Mouse (Mus musculus): ENCODE data around the gene Flywch2. TPM values are rescaled to one million over a fixed set of nuclear protein-coding genes. Genes with fewer than 3 reads are reported as not detected.

The Flywch2 gene
- polyA plus RNA-seq, 1 experiment from 2014 or later = 57.7 TPM

- Histone ChIP-seq H3K9me3 (no peaks in the 10 kb centered on the region), H3K4me1 (peaks cover 21% of the 10 kb centered on the region), H3K27me3 (peaks cover 62% of the 10 kb centered on the region), H3K36me3 (peaks cover 6% of the 10 kb centered on the region), H3K27ac (no peak overlapping the region), H3K9ac (no peak overlapping the region), H3K4me3 (no peak overlapping the region), H3K4me2 (replicated peaks) (no peak overlapping the region)
- no peak for ATAC-seq (ENCODE audit: insufficient number of reproducible peaks, insufficient read depth, low FRiP score, low TSS enrichment)
- WGBS = 77% methylated on average over 3 of the region's 3 CpGs
These were observed 39.1 kb downstream of the Flywch2 start for GRCm38 (mm10) chr17:23746767-23747166.

GRCm38 (mm10) chr17:23746311-23746710 is 39.6 kb downstream of the Flywch2 start:
- Histone ChIP-seq H3K27me3 (peaks cover 66% of the 10 kb centered on the region), H3K4me1 (peaks cover 21% of the 10 kb centered on the region), H3K4me2 (replicated peaks) (peak overlapping the region; percentile 55), H3K4me3 (peak overlapping the region; percentile 36; the same call in 1 of the 2 replicates), H3K9ac (0 out of 2 replicates have a peak overlapping the region, but pooled peaks have one; percentile 24), H3K36me3 (peaks cover 2% of the 10 kb centered on the region; the same call in 1 of the 2 replicates), H3K9me3 (no peaks in the 10 kb centered on the region), H3K27ac (no peak overlapping the region)
- no peak for ATAC-seq (ENCODE audit: insufficient number of reproducible peaks, insufficient read depth, low FRiP score, low TSS enrichment)
- 2% methylated on average over 12 of the region's 12 CpGs for WGBS

- H3K9ac ChIP-seq = peak within 1 kb of the TSS; percentile 29
- H3K4me2 ChIP-seq (replicated peaks) = peak within 1 kb of the TSS; percentile 55
- ATAC-seq (ENCODE audit: insufficient number of reproducible peaks, insufficient read depth, low FRiP score, low TSS enrichment) = no peak
- H3K27me3 ChIP-seq = peaks cover 74% of the 10 kb centered on the region
- under 1% methylated on average over 44 of the region's 45 CpGs for WGBS
- H3K9me3 ChIP-seq = no peaks in the 10 kb centered on the region
- peaks cover 21% of the 10 kb centered on the region for H3K4me1 ChIP-seq
- peak within 1 kb of the TSS; percentile 36 for H3K4me3 ChIP-seq
- no peaks in the 10 kb centered on the region for H3K36me3 ChIP-seq
- H3K27ac ChIP-seq = 0 out of 2 replicates have a peak within 1 kb of the TSS, but pooled peaks have one; percentile 11
These were observed 40.3 kb downstream of the Flywch2 start, which contains the start of gene Kremen2 for GRCm38 (mm10) chr17:23745301-23746251. Kremen2 (minus strand) TSS chr17:23745833.

- Histone ChIP-seq H3K4me1 (peaks cover 21% of the 10 kb centered on the region), H3K4me2 (replicated peaks) (peak overlapping the region; percentile 55), H3K4me3 (peak overlapping the region; percentile 36), H3K27ac (no peak overlapping the region), H3K9me3 (no peaks in the 10 kb centered on the region), H3K27me3 (peaks cover 76% of the 10 kb centered on the region), H3K9ac (peak overlapping the region; percentile 29; the same call in 1 of the 2 replicates), H3K36me3 (no peaks in the 10 kb centered on the region)
- 2% methylated on average over 14 of the region's 14 CpGs for WGBS
- ATAC-seq (ENCODE audit: insufficient number of reproducible peaks, insufficient read depth, low FRiP score, low TSS enrichment) = no peak
These were observed 41.2 kb downstream of the Flywch2 start for GRCm38 (mm10) chr17:23744651-23745050.

- no peak for ATAC-seq (ENCODE audit: insufficient number of reproducible peaks, insufficient read depth, low FRiP score, low TSS enrichment)
- peaks cover 27% of the 10 kb centered on the region for H3K4me1 ChIP-seq
- WGBS = 17% methylated on average over 8 of the region's 8 CpGs
- peaks cover 82% of the 10 kb centered on the region for H3K27me3 ChIP-seq
- no peaks in the 10 kb centered on the region for H3K9me3 ChIP-seq
- H3K4me2 ChIP-seq (replicated peaks) = peak overlapping the region; percentile 55; the same call in 1 of the 2 replicates
- H3K4me3 ChIP-seq = peak overlapping the region; percentile 36; the same call in 1 of the 2 replicates
- H3K9ac ChIP-seq = no peak overlapping the region
- H3K27ac ChIP-seq = no peak overlapping the region
- H3K36me3 ChIP-seq = no peaks in the 10 kb centered on the region
These were observed 41.8 kb downstream of the Flywch2 start for GRCm38 (mm10) chr17:23744076-23744475.

DNA sequence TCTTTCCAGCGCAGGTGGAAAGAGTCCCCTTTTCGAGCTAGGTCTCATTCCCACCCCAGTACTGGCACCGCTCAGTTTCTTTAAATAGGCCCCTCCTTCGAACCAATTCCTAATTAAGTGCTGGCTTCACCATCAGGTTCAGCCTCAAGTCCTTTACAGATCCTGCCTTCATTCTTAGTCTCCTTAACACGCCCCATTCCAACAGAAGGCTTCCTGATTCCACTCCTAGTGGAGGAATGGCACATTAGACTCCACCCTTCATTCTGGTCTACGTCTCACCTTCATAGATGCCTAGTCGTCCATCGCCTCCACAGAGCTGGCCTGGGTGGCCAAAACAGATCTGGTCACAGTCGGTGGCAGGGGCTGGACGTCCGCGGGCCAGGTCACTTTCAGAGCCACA is 42.9 kb downstream of the Flywch2 start:
- Histone ChIP-seq H3K4me2 (replicated peaks) (peak overlapping the region; percentile 38; the same call in 1 of the 2 replicates), H3K4me1 (peaks cover 31% of the 10 kb centered on the region), H3K36me3 (no peaks in the 10 kb centered on the region), H3K4me3 (peak overlapping the region; percentile 24), H3K9me3 (no peaks in the 10 kb centered on the region), H3K27ac (no peak overlapping the region), H3K27me3 (peaks cover 91% of the 10 kb centered on the region), H3K9ac (no peak overlapping the region)
- no peak for ATAC-seq (ENCODE audit: insufficient number of reproducible peaks, insufficient read depth, low FRiP score, low TSS enrichment)
- WGBS = 57% methylated on average over 12 of the region's 12 CpGs

GRCm38 (mm10) chr17:23742210-23742793 is 43.6 kb downstream of the Flywch2 start:
- WGBS = 9% methylated on average over 44 of the region's 44 CpGs
- H3K4me1 ChIP-seq = peaks cover 31% of the 10 kb centered on the region
- H3K4me2 ChIP-seq (replicated peaks) = peak overlapping the region; percentile 38

GRCm38 (mm10) chr17:23741359-23742209 is 44.3 kb downstream of the Flywch2 start:
- H3K4me2 ChIP-seq (replicated peaks) = peak overlapping the region; percentile 38; the same call in 1 of the 2 replicates
- H3K9ac ChIP-seq = no peak overlapping the region
- peaks cover 5% of the 10 kb centered on the region; the same call in 1 of the 2 replicates for H3K36me3 ChIP-seq
- H3K27ac ChIP-seq = no peak overlapping the region
- H3K4me3 ChIP-seq = peak overlapping the region; percentile 24; the same call in 1 of the 2 replicates
- 44% methylated on average over 38 of the region's 38 CpGs for WGBS
- H3K9me3 ChIP-seq = no peaks in the 10 kb centered on the region
- H3K4me1 ChIP-seq = peaks cover 31% of the 10 kb centered on the region
- no peak for ATAC-seq (ENCODE audit: insufficient number of reproducible peaks, insufficient read depth, low FRiP score, low TSS enrichment)
- peaks cover 89% of the 10 kb centered on the region for H3K27me3 ChIP-seq

More at GRCm38 (mm10) chr17:23742210-23742793, 43.6 kb downstream of the Flywch2 start:
- Histone ChIP-seq H3K36me3 (no peaks in the 10 kb centered on the region; the same call in 1 of the 2 replicates), H3K9ac (no peak overlapping the region), H3K27me3 (peaks cover 91% of the 10 kb centered on the region), H3K9me3 (no peaks in the 10 kb centered on the region), H3K27ac (no peak overlapping the region), H3K4me3 (peak overlapping the region; percentile 24)
- no peak for ATAC-seq (ENCODE audit: insufficient number of reproducible peaks, insufficient read depth, low FRiP score, low TSS enrichment)

- H3K27ac ChIP-seq = no peak within 1 kb of the TSS
These were observed 45.3 kb downstream of the Flywch2 start, which contains the start of gene Paqr4 for GRCm38 (mm10) chr17:23740598-23741021. Paqr4 (minus strand) TSS chr17:23740867.

GRCm38 (mm10) chr17:23740136-23740584 is 45.7 kb downstream of the Flywch2 start:
- H3K4me1 ChIP-seq = peaks cover 20% of the 10 kb centered on the region

More at GRCm38 (mm10) chr17:23740598-23741021, 45.3 kb downstream of the Flywch2 start, which contains the start of gene Paqr4:
- Histone ChIP-seq H3K36me3 (peaks cover 9% of the 10 kb centered on the region), H3K27me3 (peaks cover 80% of the 10 kb centered on the region), H3K4me3 (peak within 1 kb of the TSS; percentile 50), H3K9ac (peak within 1 kb of the TSS; percentile 43), H3K9me3 (no peaks in the 10 kb centered on the region), H3K4me1 (peaks cover 24% of the 10 kb centered on the region), H3K4me2 (replicated peaks) (peak within 1 kb of the TSS; percentile 86)
- WGBS = 9% methylated on average over 13 of the region's 13 CpGs
- ATAC-seq (ENCODE audit: insufficient number of reproducible peaks, insufficient read depth, low FRiP score, low TSS enrichment) = no peak

More at GRCm38 (mm10) chr17:23740136-23740584, 45.7 kb downstream of the Flywch2 start:
- H3K9me3 ChIP-seq = no peaks in the 10 kb centered on the region
- H3K36me3 ChIP-seq = peaks cover 14% of the 10 kb centered on the region
- H3K4me2 ChIP-seq (replicated peaks) = peak overlapping the region; percentile 86
- H3K4me3 ChIP-seq = peak overlapping the region; percentile 50
- H3K27ac ChIP-seq = no peak overlapping the region
- H3K27me3 ChIP-seq = peaks cover 75% of the 10 kb centered on the region
- H3K9ac ChIP-seq = peak overlapping the region; percentile 43
- peak; percentile 58 for ATAC-seq (ENCODE audit: insufficient number of reproducible peaks, insufficient read depth, low FRiP score, low TSS enrichment)
- WGBS = under 1% methylated on average over 46 of the region's 46 CpGs

Measured in embryonic facial prominence, embryonic 12.5 days (tissue).